Mouse (Mus musculus): ENCODE results near the gene 2810408A11Rik. TPM values are rescaled to one million over a fixed set of nuclear protein-coding genes. Genes with fewer than 3 reads are reported as not detected.
"Not testable (repeated sequence)": the region's sequence is repeated elsewhere in the genome, so short reads cannot be mapped to it uniquely, and the experiment has no call there.

2810408A11Rik gene
- polyA plus RNA-seq, 1 experiment from 2014 or later = 7.9 TPM

- Histone ChIP-seq H3K27ac (ENCODE audit: low read length) (no peak overlapping the region), H3K9ac (ENCODE audit: low read length) (no peak overlapping the region), H3K4me1 (replicated peaks; ENCODE audit: control insufficient read depth, insufficient read depth, low read length) (peaks cover under 1% of the 10 kb centered on the region), H3K4me3 (ENCODE audit: low read length) (no peak overlapping the region), H3K27me3 (ENCODE audit: control insufficient read depth, insufficient read depth, low read depth, low read length) (no peaks in the 10 kb centered on the region; the same call in 1 of the 2 replicates), H3K9me3 (ENCODE audit: control insufficient read depth, low read length) (no peaks in the 10 kb centered on the region), H3K4me2 (ENCODE audit: low read depth, low read length) (no peak overlapping the region), H3K36me3 (ENCODE audit: control insufficient read depth, insufficient read depth, low read length) (no peaks in the 10 kb centered on the region)
- no peak for ATAC-seq (ENCODE audit: low read depth)
- 92% methylated on average over 2 of the region's 2 CpGs for WGBS
Measured at GRCm38 (mm10) chr11:69870289-69871069, 30.3 kb downstream of the 2810408A11Rik start.

GRCm38 (mm10) chr11:69867335-69867734 is 33.5 kb downstream of the 2810408A11Rik start:
- no peak for ATAC-seq (ENCODE audit: low read depth)
- WGBS = 51% methylated on average over 9 of the region's 9 CpGs
- Histone ChIP-seq H3K9me3 (ENCODE audit: control insufficient read depth, low read length) (no peaks in the 10 kb centered on the region), H3K36me3 (ENCODE audit: control insufficient read depth, insufficient read depth, low read length) (no peaks in the 10 kb centered on the region), H3K4me1 (replicated peaks; ENCODE audit: control insufficient read depth, insufficient read depth, low read length) (no peaks in the 10 kb centered on the region), H3K4me3 (ENCODE audit: low read length) (no peak overlapping the region), H3K27me3 (ENCODE audit: control insufficient read depth, insufficient read depth, low read depth, low read length) (no peaks in the 10 kb centered on the region; the same call in 1 of the 2 replicates), H3K27ac (ENCODE audit: low read length) (no peak overlapping the region), H3K9ac (ENCODE audit: low read length) (no peak overlapping the region), H3K4me2 (ENCODE audit: low read depth, low read length) (no peak overlapping the region)

GRCm38 (mm10) chr11:69865561-69865960 is 35.2 kb downstream of the 2810408A11Rik start:
- H3K9me3 ChIP-seq (ENCODE audit: control insufficient read depth, low read length) = no peaks in the 10 kb centered on the region
- ATAC-seq (ENCODE audit: low read depth) = no peak
- WGBS = 80% methylated on average over 9 of the region's 9 CpGs
- H3K9ac ChIP-seq (ENCODE audit: low read length) = no peak overlapping the region
- H3K4me1 ChIP-seq (replicated peaks; ENCODE audit: control insufficient read depth, insufficient read depth, low read length) = no peaks in the 10 kb centered on the region
- no peak overlapping the region for H3K27ac ChIP-seq (ENCODE audit: low read length)
- H3K27me3 ChIP-seq (ENCODE audit: control insufficient read depth, insufficient read depth, low read depth, low read length) = no peaks in the 10 kb centered on the region; the same call in 1 of the 2 replicates
- H3K4me2 ChIP-seq (ENCODE audit: low read depth, low read length) = no peak overlapping the region
- H3K36me3 ChIP-seq (ENCODE audit: control insufficient read depth, insufficient read depth, low read length) = no peaks in the 10 kb centered on the region
- H3K4me3 ChIP-seq (ENCODE audit: low read length) = no peak overlapping the region

GRCm38 (mm10) chr11:69864138-69864860 is 36.5 kb downstream of the 2810408A11Rik start:
- Histone ChIP-seq H3K27me3 (ENCODE audit: control insufficient read depth, insufficient read depth, low read depth, low read length) (no peaks in the 10 kb centered on the region; the same call in 1 of the 2 replicates), H3K9ac (ENCODE audit: low read length) (no peak overlapping the region), H3K4me3 (ENCODE audit: low read length) (no peak overlapping the region), H3K36me3 (ENCODE audit: control insufficient read depth, insufficient read depth, low read length) (no peaks in the 10 kb centered on the region), H3K9me3 (ENCODE audit: control insufficient read depth, low read length) (no peaks in the 10 kb centered on the region), H3K4me2 (ENCODE audit: low read depth, low read length) (no peak overlapping the region), H3K4me1 (replicated peaks; ENCODE audit: control insufficient read depth, insufficient read depth, low read length) (no peaks in the 10 kb centered on the region), H3K27ac (ENCODE audit: low read length) (no peak overlapping the region)
- 38% methylated on average over 8 of the region's 8 CpGs for WGBS
- ATAC-seq (ENCODE audit: low read depth) = no peak

GRCm38 (mm10) chr11:69863729-69864128 is 37.1 kb downstream of the 2810408A11Rik start:
- H3K9ac ChIP-seq (ENCODE audit: low read length); H3K27ac ChIP-seq (ENCODE audit: low read length); H3K4me3 ChIP-seq (ENCODE audit: low read length); H3K4me2 ChIP-seq (ENCODE audit: low read depth, low read length); H3K9me3 ChIP-seq (ENCODE audit: control insufficient read depth, low read length); H3K27me3 ChIP-seq (ENCODE audit: control insufficient read depth, insufficient read depth, low read depth, low read length); ATAC-seq (ENCODE audit: low read depth); H3K4me1 ChIP-seq (replicated peaks; ENCODE audit: control insufficient read depth, insufficient read depth, low read length); H3K36me3 ChIP-seq (ENCODE audit: control insufficient read depth, insufficient read depth, low read length): not testable (repeated sequence)
- 52% methylated on average over 3 of the region's 3 CpGs for WGBS

- Histone ChIP-seq H3K36me3 (ENCODE audit: control insufficient read depth, insufficient read depth, low read length) (no peaks in the 10 kb centered on the region), H3K4me3 (ENCODE audit: low read length) (peak within 1 kb of the TSS; percentile 39), H3K27ac (ENCODE audit: low read length) (peak within 1 kb of the TSS; percentile 68), H3K9me3 (ENCODE audit: control insufficient read depth, low read length) (no peaks in the 10 kb centered on the region), H3K27me3 (ENCODE audit: control insufficient read depth, insufficient read depth, low read depth, low read length) (no peaks in the 10 kb centered on the region; the same call in 1 of the 2 replicates), H3K9ac (ENCODE audit: low read length) (peak within 1 kb of the TSS; percentile 48; the same call in 1 of the 2 replicates), H3K4me2 (ENCODE audit: low read depth, low read length) (peak within 1 kb of the TSS; percentile 46), H3K4me1 (replicated peaks; ENCODE audit: control insufficient read depth, insufficient read depth, low read length) (no peaks in the 10 kb centered on the region)
- WGBS = 13% methylated on average over 30 of the region's 30 CpGs
- peak; percentile 89 for ATAC-seq (ENCODE audit: low read depth)
Measured at GRCm38 (mm10) chr11:69858113-69858998, 42.4 kb downstream of the 2810408A11Rik start, which contains the start of gene Tnk1. TSS of gene Tnk1 (minus strand) at chr11:69858730.

GRCm38 (mm10) chr11:69855347-69855746 is 45.4 kb downstream of the 2810408A11Rik start:
- H3K27me3 ChIP-seq (ENCODE audit: control insufficient read depth, insufficient read depth, low read depth, low read length) = no peaks in the 10 kb centered on the region; the same call in 1 of the 2 replicates
- no peak overlapping the region for H3K4me2 ChIP-seq (ENCODE audit: low read depth, low read length)
- no peaks in the 10 kb centered on the region for H3K9me3 ChIP-seq (ENCODE audit: control insufficient read depth, low read length)
- H3K4me3 ChIP-seq (ENCODE audit: low read length) = no peak overlapping the region
- ATAC-seq (ENCODE audit: low read depth) = no peak
- H3K27ac ChIP-seq (ENCODE audit: low read length) = no peak overlapping the region
- H3K9ac ChIP-seq (ENCODE audit: low read length) = no peak overlapping the region
- 34% methylated on average over 16 of the region's 16 CpGs for WGBS
- no peaks in the 10 kb centered on the region for H3K4me1 ChIP-seq (replicated peaks; ENCODE audit: control insufficient read depth, insufficient read depth, low read length)
- H3K36me3 ChIP-seq (ENCODE audit: control insufficient read depth, insufficient read depth, low read length) = peaks cover 17% of the 10 kb centered on the region

GRCm38 (mm10) chr11:69854680-69855079 is 46.1 kb downstream of the 2810408A11Rik start:
- Histone ChIP-seq H3K4me3 (ENCODE audit: low read length) (no peak overlapping the region), H3K36me3 (ENCODE audit: control insufficient read depth, insufficient read depth, low read length) (peaks cover 22% of the 10 kb centered on the region), H3K9ac (ENCODE audit: low read length) (no peak overlapping the region), H3K27me3 (ENCODE audit: control insufficient read depth, insufficient read depth, low read depth, low read length) (no peaks in the 10 kb centered on the region; the same call in 1 of the 2 replicates), H3K4me1 (replicated peaks; ENCODE audit: control insufficient read depth, insufficient read depth, low read length) (no peaks in the 10 kb centered on the region), H3K9me3 (ENCODE audit: control insufficient read depth, low read length) (no peaks in the 10 kb centered on the region), H3K27ac (ENCODE audit: low read length) (no peak overlapping the region), H3K4me2 (ENCODE audit: low read depth, low read length) (no peak overlapping the region)
- WGBS = 72% methylated on average over 10 of the region's 10 CpGs
- no peak for ATAC-seq (ENCODE audit: low read depth)

All from lung, embryonic 16.5 days (tissue).